Mouse (Mus musculus): ENCODE results near the gene F2r. TPM values are rescaled to one million over a fixed set of nuclear protein-coding genes. Genes with fewer than 3 reads are reported as not detected.

F2r gene
- polyA plus RNA-seq, 1 experiment from 2014 or later: 62.5 TPM

DNA sequence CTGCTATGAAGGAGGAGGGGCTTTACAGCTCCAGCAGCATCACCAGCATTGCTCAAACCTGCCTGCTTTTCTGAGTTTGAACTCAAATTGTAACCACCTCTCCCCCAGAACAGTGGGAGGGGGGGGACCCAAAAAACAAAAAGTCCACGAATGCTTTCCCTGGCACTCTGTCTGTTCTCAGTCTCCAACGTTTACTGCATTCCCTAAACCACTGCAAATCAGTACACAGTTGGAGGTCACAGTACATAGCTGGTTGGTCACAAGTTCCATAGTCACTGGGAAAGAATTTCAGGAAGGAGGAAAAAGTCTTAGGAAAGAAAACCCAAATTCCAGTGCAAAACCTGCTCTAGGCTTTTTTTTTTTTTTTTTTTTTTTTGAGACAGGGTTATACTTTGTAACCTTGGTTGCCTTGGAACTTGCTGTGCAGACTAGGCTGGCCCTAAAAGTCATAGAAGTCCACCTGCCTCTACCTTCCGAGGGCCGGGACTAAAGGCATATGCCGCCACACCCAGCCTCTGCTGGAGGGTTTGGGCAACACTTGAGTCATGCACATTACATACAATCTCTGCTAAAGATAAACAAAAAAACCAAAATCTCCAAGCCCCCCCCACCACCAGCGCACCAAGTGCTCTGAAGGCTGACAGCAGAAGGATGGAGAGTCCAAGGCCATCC is 9.7 kb downstream of the F2r start:
- ATAC-seq (ENCODE audit: insufficient read depth, low FRiP score): no peak

DNA sequence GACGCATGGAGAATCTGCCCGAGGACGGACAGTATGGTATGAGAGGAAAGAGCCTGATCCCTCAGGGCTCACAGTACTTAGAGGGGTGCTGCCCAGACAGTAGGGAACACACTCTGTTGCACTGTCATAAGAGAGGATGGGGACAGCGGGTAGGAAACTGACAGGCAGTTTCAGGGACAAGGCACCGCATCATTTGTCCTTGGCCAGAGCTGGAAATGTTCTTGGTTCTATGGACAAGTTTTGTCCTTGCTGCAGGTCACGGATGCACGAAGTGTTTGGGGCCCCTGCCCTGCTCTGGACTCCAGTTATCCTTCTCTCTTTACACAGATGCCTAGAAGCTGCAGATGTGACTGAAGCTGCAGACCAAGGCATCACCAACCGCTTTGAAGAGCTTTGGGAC is 11.3 kb downstream of the F2r start:
- Histone ChIP-seq H3K4me1 (ENCODE audit: control insufficient read depth, insufficient read depth, low read length) (no peaks in the 10 kb centered on the region), H3K36me3 (ENCODE audit: control insufficient read depth, insufficient read depth, low read length) (peaks cover 14% of the 10 kb centered on the region), H3K27ac (ENCODE audit: low read length) (no peak overlapping the region), H3K9ac (ENCODE audit: low read length) (no peak overlapping the region), H3K4me3 (replicated peaks; ENCODE audit: low read length) (no peak overlapping the region), H3K4me2 (ENCODE audit: low read depth, low read length) (no peak overlapping the region), H3K9me3 (replicated peaks; ENCODE audit: control insufficient read depth, low read length) (no peaks in the 10 kb centered on the region), H3K27me3 (ENCODE audit: control insufficient read depth, insufficient read depth, low read length) (no peaks in the 10 kb centered on the region)
- no peak for ATAC-seq (ENCODE audit: insufficient read depth, low FRiP score)
- 93% methylated on average over 8 of the region's 8 CpGs for WGBS

More for the DNA sequence above, 9.7 kb downstream of the F2r start:
- WGBS: 76% methylated on average over 6 of the region's 6 CpGs
- Histone ChIP-seq H3K4me2 (ENCODE audit: low read depth, low read length) (no peak overlapping the region), H3K9me3 (replicated peaks; ENCODE audit: control insufficient read depth, low read length) (no peaks in the 10 kb centered on the region), H3K4me1 (ENCODE audit: control insufficient read depth, insufficient read depth, low read length) (no peaks in the 10 kb centered on the region), H3K36me3 (ENCODE audit: control insufficient read depth, insufficient read depth, low read length) (peaks cover 8% of the 10 kb centered on the region), H3K27me3 (ENCODE audit: control insufficient read depth, insufficient read depth, low read length) (no peaks in the 10 kb centered on the region), H3K27ac (ENCODE audit: low read length) (no peak overlapping the region), H3K9ac (ENCODE audit: low read length) (no peak overlapping the region), H3K4me3 (replicated peaks; ENCODE audit: low read length) (no peak overlapping the region)

DNA sequence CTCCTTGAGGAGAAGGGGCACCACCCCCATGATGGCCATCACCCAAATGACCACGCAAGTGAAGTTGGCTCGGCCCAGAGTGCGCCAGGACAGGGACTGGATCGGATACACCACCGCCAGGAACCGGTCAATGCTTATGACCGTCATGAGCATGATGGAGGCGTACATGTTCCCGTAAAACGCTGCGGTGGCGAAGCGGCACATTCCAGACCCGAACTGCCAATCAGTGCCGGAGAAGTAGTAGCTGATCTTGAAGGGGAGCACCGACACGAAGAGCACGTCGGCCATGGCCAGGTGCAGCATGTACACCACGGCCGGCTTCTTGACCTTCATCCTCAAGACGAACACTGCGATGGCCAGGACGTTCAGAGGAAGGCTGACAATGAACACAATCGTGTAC is 14.0 kb downstream of the F2r start:
- no peaks in the 10 kb centered on the region for H3K9me3 ChIP-seq (replicated peaks; ENCODE audit: control insufficient read depth, low read length)
- no peak for ATAC-seq (ENCODE audit: insufficient read depth, low FRiP score)
- peaks cover 14% of the 10 kb centered on the region for H3K36me3 ChIP-seq (ENCODE audit: control insufficient read depth, insufficient read depth, low read length)
- no peak overlapping the region for H3K27ac ChIP-seq (ENCODE audit: low read length)
- WGBS: 96% methylated on average over 25 of the region's 25 CpGs
- no peaks in the 10 kb centered on the region for H3K4me1 ChIP-seq (ENCODE audit: control insufficient read depth, insufficient read depth, low read length)
- H3K4me3 ChIP-seq (replicated peaks; ENCODE audit: low read length): no peak overlapping the region
- H3K27me3 ChIP-seq (ENCODE audit: control insufficient read depth, insufficient read depth, low read length): no peaks in the 10 kb centered on the region
- H3K9ac ChIP-seq (ENCODE audit: low read length): no peak overlapping the region
- no peak overlapping the region for H3K4me2 ChIP-seq (ENCODE audit: low read depth, low read length)

DNA sequence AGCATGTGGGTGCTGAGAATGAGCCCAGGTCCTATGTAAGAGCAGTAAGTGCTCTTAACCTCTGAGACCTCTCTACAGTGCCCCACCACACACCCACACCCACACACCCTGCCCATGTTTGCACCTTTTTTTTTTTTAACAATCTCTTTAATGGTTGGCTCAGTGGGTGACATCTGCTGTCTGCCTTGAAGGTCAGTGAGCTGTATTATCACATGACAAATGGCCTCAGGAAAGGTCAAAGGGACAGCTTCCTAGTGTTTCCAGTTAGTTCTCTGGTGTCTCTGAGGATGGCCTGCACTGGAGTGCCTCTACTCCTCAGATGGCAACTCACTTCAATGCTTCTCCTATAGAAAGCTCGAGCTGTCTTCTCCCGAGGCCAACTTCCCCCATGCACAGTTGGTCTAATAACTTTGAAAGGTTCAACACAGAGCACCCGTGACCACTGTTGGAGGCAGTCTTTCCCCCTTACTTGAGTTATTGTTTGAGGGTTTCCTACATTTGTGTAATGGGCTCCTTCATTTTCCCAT is 18.4 kb downstream of the F2r start:
- Histone ChIP-seq H3K9ac (ENCODE audit: low read length) (no peak overlapping the region), H3K27me3 (ENCODE audit: control insufficient read depth, insufficient read depth, low read length) (no peaks in the 10 kb centered on the region), H3K36me3 (ENCODE audit: control insufficient read depth, insufficient read depth, low read length) (peaks cover 14% of the 10 kb centered on the region), H3K9me3 (replicated peaks; ENCODE audit: control insufficient read depth, low read length) (no peaks in the 10 kb centered on the region), H3K4me2 (ENCODE audit: low read depth, low read length) (no peak overlapping the region), H3K27ac (ENCODE audit: low read length) (no peak overlapping the region), H3K4me3 (replicated peaks; ENCODE audit: low read length) (no peak overlapping the region), H3K4me1 (ENCODE audit: control insufficient read depth, insufficient read depth, low read length) (no peaks in the 10 kb centered on the region)
- no peak for ATAC-seq (ENCODE audit: insufficient read depth, low FRiP score)
- 64% methylated on average over 3 of the region's 3 CpGs for WGBS

DNA sequence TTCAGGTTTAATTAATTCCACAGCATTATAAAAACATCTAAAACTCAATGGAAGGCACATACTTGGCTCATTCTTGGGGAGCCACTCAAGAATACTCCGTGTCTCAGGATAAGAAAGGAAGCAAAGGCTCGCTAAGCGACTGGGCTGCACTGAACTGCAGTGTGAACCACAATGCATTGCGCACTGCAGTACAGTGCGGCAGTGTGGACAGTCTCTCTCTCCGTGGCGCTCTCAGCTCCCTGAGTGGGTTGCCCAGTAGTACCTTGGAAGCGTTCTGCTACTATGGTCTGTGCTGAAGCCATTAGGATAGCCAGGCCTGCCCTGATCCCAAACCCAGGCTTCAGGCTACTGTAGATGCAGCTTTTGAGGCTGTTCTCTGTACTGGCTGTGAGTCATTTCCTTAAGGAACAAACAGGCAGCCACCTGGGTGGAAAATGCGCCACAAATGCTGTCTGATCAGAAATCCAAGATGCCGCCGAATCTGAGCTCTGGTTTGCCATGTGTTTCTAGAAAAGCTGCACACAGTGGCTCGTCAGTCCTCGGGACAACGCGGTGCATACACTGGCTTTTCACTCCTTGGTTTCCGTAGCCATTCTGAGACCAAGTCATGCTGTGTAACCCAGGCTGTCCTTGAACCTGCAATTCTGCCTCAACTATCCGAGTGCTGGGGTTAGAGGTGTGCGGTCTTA is 19.9 kb downstream of the F2r start:
- no peaks in the 10 kb centered on the region for H3K4me1 ChIP-seq (ENCODE audit: control insufficient read depth, insufficient read depth, low read length)
- no peak for ATAC-seq (ENCODE audit: insufficient read depth, low FRiP score)
- no peaks in the 10 kb centered on the region for H3K9me3 ChIP-seq (replicated peaks; ENCODE audit: control insufficient read depth, low read length)
- H3K36me3 ChIP-seq (ENCODE audit: control insufficient read depth, insufficient read depth, low read length): peaks cover 4% of the 10 kb centered on the region; the same call in 1 of the 2 replicates
- H3K4me2 ChIP-seq (ENCODE audit: low read depth, low read length): no peak overlapping the region
- 84% methylated on average over 18 of the region's 18 CpGs for WGBS
- H3K27ac ChIP-seq (ENCODE audit: low read length): no peak overlapping the region
- H3K27me3 ChIP-seq (ENCODE audit: control insufficient read depth, insufficient read depth, low read length): no peaks in the 10 kb centered on the region
- no peak overlapping the region for H3K4me3 ChIP-seq (replicated peaks; ENCODE audit: low read length)
- H3K9ac ChIP-seq (ENCODE audit: low read length): no peak overlapping the region

DNA sequence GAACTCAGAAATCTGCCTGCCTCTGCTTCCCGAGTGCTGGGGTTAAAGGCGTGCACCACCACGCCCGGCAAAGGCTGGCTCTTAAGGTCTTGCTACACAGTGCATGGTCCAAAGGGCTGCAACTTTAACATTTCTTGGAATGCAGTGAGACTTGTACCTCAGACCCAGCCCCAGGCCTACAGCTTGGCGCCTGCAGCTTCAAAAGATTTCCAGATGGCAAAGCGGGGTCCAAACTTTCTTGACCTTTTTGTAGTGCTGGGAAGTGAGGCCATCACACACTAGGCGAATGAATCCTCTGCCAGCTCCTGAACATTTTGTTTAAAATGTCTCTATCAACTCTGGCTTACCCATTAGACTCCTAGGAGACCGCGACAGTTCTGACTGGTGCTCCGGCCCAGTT is 20.7 kb downstream of the F2r start:
- Histone ChIP-seq H3K4me1 (ENCODE audit: control insufficient read depth, insufficient read depth, low read length) (no peaks in the 10 kb centered on the region), H3K27ac (ENCODE audit: low read length) (no peak overlapping the region), H3K4me2 (ENCODE audit: low read depth, low read length) (no peak overlapping the region), H3K9me3 (replicated peaks; ENCODE audit: control insufficient read depth, low read length) (no peaks in the 10 kb centered on the region), H3K4me3 (replicated peaks; ENCODE audit: low read length) (no peak overlapping the region), H3K9ac (ENCODE audit: low read length) (no peak overlapping the region), H3K36me3 (ENCODE audit: control insufficient read depth, insufficient read depth, low read length) (0 out of 2 replicates have a peak, but pooled peaks cover 3% of the 10 kb centered on the region), H3K27me3 (ENCODE audit: control insufficient read depth, insufficient read depth, low read length) (no peaks in the 10 kb centered on the region)
- WGBS: 84% methylated on average over 10 of the region's 10 CpGs
- ATAC-seq (ENCODE audit: insufficient read depth, low FRiP score): no peak

DNA sequence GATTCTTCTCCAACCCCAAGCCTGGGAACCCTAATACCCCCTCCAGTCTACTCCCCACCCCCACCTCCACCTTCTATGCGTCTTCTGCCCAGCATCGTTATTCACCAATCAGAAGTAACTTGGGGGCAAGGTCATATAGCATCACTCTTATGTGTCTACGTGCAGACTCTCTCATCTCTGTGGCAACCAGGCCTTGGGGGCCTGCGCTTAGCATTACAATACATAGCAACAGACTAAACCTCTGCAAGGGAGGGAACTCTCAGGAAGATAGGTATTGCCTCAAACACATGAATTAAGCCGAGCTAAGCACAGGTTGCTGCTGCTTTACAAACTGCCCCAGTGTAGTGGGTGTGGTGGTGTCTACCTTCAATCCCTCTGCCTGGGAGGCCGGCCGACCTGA is 21.6 kb downstream of the F2r start:
- Histone ChIP-seq H3K27me3 (ENCODE audit: control insufficient read depth, insufficient read depth, low read length) (no peaks in the 10 kb centered on the region), H3K36me3 (ENCODE audit: control insufficient read depth, insufficient read depth, low read length) (no peaks in the 10 kb centered on the region), H3K9ac (ENCODE audit: low read length) (no peak overlapping the region), H3K4me2 (ENCODE audit: low read depth, low read length) (no peak overlapping the region), H3K9me3 (replicated peaks; ENCODE audit: control insufficient read depth, low read length) (no peaks in the 10 kb centered on the region), H3K27ac (ENCODE audit: low read length) (no peak overlapping the region), H3K4me1 (ENCODE audit: control insufficient read depth, insufficient read depth, low read length) (no peaks in the 10 kb centered on the region), H3K4me3 (replicated peaks; ENCODE audit: low read length) (no peak overlapping the region)
- no peak for ATAC-seq (ENCODE audit: insufficient read depth, low FRiP score)
- 80% methylated on average over 7 of the region's 7 CpGs for WGBS

DNA sequence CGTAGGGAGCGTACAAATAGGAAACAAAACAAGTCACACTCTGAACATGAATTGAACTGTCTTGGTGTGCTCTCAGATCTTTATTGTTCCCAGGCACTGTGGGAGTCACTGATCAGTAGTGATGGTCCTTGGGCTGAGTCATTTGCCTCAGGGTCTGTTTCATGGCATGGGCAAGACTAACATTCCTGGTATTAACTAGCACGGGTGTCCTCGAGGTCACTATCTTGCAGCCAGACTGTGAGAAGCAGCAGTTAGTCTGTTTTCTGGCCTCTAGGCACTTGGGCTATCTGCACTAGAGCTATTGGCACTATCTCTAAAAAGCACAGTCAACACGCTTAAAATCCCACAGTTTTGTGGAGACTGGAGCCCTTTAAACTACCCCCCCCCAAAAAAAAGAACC is 22.4 kb downstream of the F2r start:
- Histone ChIP-seq H3K4me1 (ENCODE audit: control insufficient read depth, insufficient read depth, low read length) (no peaks in the 10 kb centered on the region), H3K27ac (ENCODE audit: low read length) (no peak overlapping the region), H3K27me3 (ENCODE audit: control insufficient read depth, insufficient read depth, low read length) (no peaks in the 10 kb centered on the region), H3K4me3 (replicated peaks; ENCODE audit: low read length) (no peak overlapping the region), H3K9ac (ENCODE audit: low read length) (no peak overlapping the region), H3K4me2 (ENCODE audit: low read depth, low read length) (no peak overlapping the region), H3K36me3 (ENCODE audit: control insufficient read depth, insufficient read depth, low read length) (no peaks in the 10 kb centered on the region), H3K9me3 (replicated peaks; ENCODE audit: control insufficient read depth, low read length) (no peaks in the 10 kb centered on the region)
- no peak for ATAC-seq (ENCODE audit: insufficient read depth, low FRiP score)
- WGBS: 68% methylated on average over 5 of the region's 5 CpGs

DNA sequence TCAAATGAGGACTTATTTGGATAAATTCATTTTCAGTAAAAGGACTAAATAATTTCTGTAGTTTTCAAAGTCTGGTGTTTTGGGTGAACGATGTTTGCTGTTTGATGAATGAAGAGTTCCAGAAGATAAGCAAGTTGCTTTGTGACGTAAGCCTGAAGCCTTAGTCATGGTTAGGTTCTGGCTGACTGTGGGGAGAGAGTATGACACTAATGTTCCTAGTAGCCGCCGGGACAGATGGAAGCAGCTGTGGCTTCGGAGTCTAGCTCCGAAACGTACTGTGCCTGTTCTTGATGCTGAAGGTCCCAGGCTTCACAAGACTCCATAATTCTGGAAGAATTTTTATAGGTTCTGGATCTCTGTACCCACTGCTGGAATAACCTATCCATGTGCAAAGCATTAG is 22.9 kb downstream of the F2r start:
- Histone ChIP-seq H3K4me3 (replicated peaks; ENCODE audit: low read length) (no peak overlapping the region), H3K27ac (ENCODE audit: low read length) (no peak overlapping the region), H3K4me1 (ENCODE audit: control insufficient read depth, insufficient read depth, low read length) (no peaks in the 10 kb centered on the region), H3K27me3 (ENCODE audit: control insufficient read depth, insufficient read depth, low read length) (no peaks in the 10 kb centered on the region), H3K9ac (ENCODE audit: low read length) (no peak overlapping the region), H3K4me2 (ENCODE audit: low read depth, low read length) (no peak overlapping the region), H3K36me3 (ENCODE audit: control insufficient read depth, insufficient read depth, low read length) (no peaks in the 10 kb centered on the region), H3K9me3 (replicated peaks; ENCODE audit: control insufficient read depth, low read length) (no peaks in the 10 kb centered on the region)
- no peak for ATAC-seq (ENCODE audit: insufficient read depth, low FRiP score)
- WGBS: 65% methylated on average over 7 of the region's 7 CpGs
